Mouse (Mus musculus) kidney, postnatal 0 days (tissue): ENCODE data around the gene Prpf40b. TPM values are rescaled to one million over a fixed set of nuclear protein-coding genes. Genes with fewer than 3 reads are reported as not detected.
"Not testable (repeated sequence)": the region's sequence is repeated elsewhere in the genome, so short reads cannot be mapped to it uniquely, and the experiment has no call there.

Experiments used
- ATAC-seq: fragments of 200-750 bp; cut with Nextera tagmentation; replicated peaks from 2 replicates; pipeline ENCODE4 v1.8.0; 2017; ENCODE audit warnings: low read depth, moderate number of reproducible peaks, moderate TSS enrichment, moderate library complexity; ENCODE audit not compliant: low FRiP score
- DNase-seq: peaks from one replicate; pipeline ENCODE4 v3.0.0-alpha.2; 2016; ENCODE audit warnings: low spot score
- H3K27ac ChIP-seq: fragments of 300-500 bp; sonication (generic); 2 replicates; pipeline ENCODE4 v1.5.1; 2014; ENCODE audit warnings: mild to moderate bottlenecking
- H3K27me3 ChIP-seq: fragments of 300-500 bp; sonication (generic); 2 replicates; pipeline ENCODE4 v1.6.1; 2014; ENCODE audit warnings: low read length, mixed read lengths; ENCODE audit not compliant: insufficient read depth
- H3K36me3 ChIP-seq: fragments of 300-500 bp; sonication (generic); 2 replicates; pipeline ENCODE4 v1.6.1; 2014; ENCODE audit warnings: low read length, mixed read lengths; ENCODE audit not compliant: insufficient read depth
- H3K4me1 ChIP-seq: fragments of 300-500 bp; sonication (generic); replicated peaks from 2 replicates; pipeline ENCODE4 v1.6.1; 2014; ENCODE audit warnings: antibody characterized with exemption, low read length, mixed read lengths; ENCODE audit not compliant: insufficient read depth
- H3K4me2 ChIP-seq: fragments of 300-500 bp; sonication (generic); 2 replicates; pipeline ENCODE4 v1.6.1; 2014; ENCODE audit warnings: mild to moderate bottlenecking, low read length, moderate library complexity, mixed read lengths
- H3K4me3 ChIP-seq: fragments of 300-500 bp; sonication (generic); replicated peaks from 2 replicates; pipeline ENCODE4 v1.5.1; 2014; ENCODE audit warnings: low read depth, low read length
- H3K9ac ChIP-seq: fragments of 300-500 bp; sonication (generic); 2 replicates; pipeline ENCODE4 v1.6.1; 2014; ENCODE audit warnings: low read depth, low read length
- H3K9me3 ChIP-seq: fragments of 300-500 bp; sonication (generic); replicated peaks from 2 replicates; pipeline ENCODE4 v1.6.1; 2016; ENCODE audit warnings: low read length, inconsistent platforms, mixed read lengths
- CTCF ChIP-seq: IDR thresholded peaks from 2 replicates; pipeline ENCODE4 v1.5.1; 2016; ENCODE audit warnings: antibody characterized with exemption, low read depth, mild to moderate bottlenecking, moderate library complexity
- WGBS: fragments of 180-500 bp; shearing (Covaris S2); extraction: QIAGEN DNeasy Blood & Tissue Kit; methylation state at CpG from one replicate; pipeline ENCODE4 v1.1.7; 2014; 5-methylcytosine and 5-hydroxymethylcytosine counted together
- polyA plus RNA-seq: library from polyadenylated mRNA; unstranded; fragments of >200 nt; fragmentation: Nextera tagmentation; extraction: Ambion mirVana; gene quantifications from 2 replicates; pipeline ENCODE4 v1.2.1, GENCODE M21; 2015

Prpf40b gene
- polyA plus RNA-seq, 1 experiment from 2014 or later: 38.3 TPM

- peak; percentile 27; the same call in 1 of the 2 replicates for TF ChIP-seq CTCF
- peak; percentile 65 for ATAC-seq
- Histone ChIP-seq H3K4me2 (peak overlapping the region; percentile 77), H3K36me3 (peaks cover 17% of the 10 kb centered on the region; the same call in 1 of the 2 replicates), H3K27ac (peak overlapping the region; percentile 98), H3K4me3 (peak overlapping the region; percentile 63), H3K4me1 (peaks cover 7% of the 10 kb centered on the region; the same call in 1 of the 2 replicates), H3K9ac (peak overlapping the region; percentile 67), H3K27me3 (no peaks in the 10 kb centered on the region), H3K9me3 (no peaks in the 10 kb centered on the region)
- peak; percentile 96 for DNase-seq
- WGBS: under 1% methylated on average over 21 of the region's 22 CpGs
Measured at GRCm38 (mm10) chr15:99252381-99253174, 42.3 kb upstream of the Prpf40b start.

- Histone ChIP-seq H3K27ac (peak overlapping the region; percentile 98; the same call in 1 of the 2 replicates), H3K4me2 (peak overlapping the region; percentile 77), H3K36me3 (peaks cover 11% of the 10 kb centered on the region; the same call in 1 of the 2 replicates)
- H3K4me3 ChIP-seq, DNase-seq, H3K4me1 ChIP-seq, H3K9ac ChIP-seq, ATAC-seq, H3K9me3 ChIP-seq, H3K27me3 ChIP-seq: not testable (repeated sequence)
- 78% methylated on average over 1 of the region's 2 CpGs for WGBS
Measured at GRCm38 (mm10) chr15:99253175-99253479, 41.8 kb upstream of the Prpf40b start.

GRCm38 (mm10) chr15:99253772-99254171, 41.1 kb upstream of the Prpf40b start:
- Histone ChIP-seq H3K9ac (no peak overlapping the region), H3K36me3 (0 out of 2 replicates have a peak, but pooled peaks cover 9% of the 10 kb centered on the region), H3K9me3 (no peaks in the 10 kb centered on the region), H3K27ac (0 out of 2 replicates have a peak overlapping the region, but pooled peaks have one; percentile 32), H3K4me3 (no peak overlapping the region), H3K4me2 (no peak overlapping the region), H3K27me3 (no peaks in the 10 kb centered on the region), H3K4me1 (peaks cover 7% of the 10 kb centered on the region; the same call in 1 of the 2 replicates)
- ATAC-seq (no peak), DNase-seq (no peak)
- TF ChIP-seq CTCF: no peak
- WGBS: 64% methylated on average over 6 of the region's 6 CpGs

- Histone ChIP-seq H3K4me1 (peaks cover 7% of the 10 kb centered on the region; the same call in 1 of the 2 replicates), H3K9ac (no peak overlapping the region), H3K27me3 (no peaks in the 10 kb centered on the region), H3K4me2 (no peak overlapping the region), H3K4me3 (no peak overlapping the region), H3K36me3 (0 out of 2 replicates have a peak, but pooled peaks cover under 1% of the 10 kb centered on the region), H3K27ac (no peak overlapping the region), H3K9me3 (no peaks in the 10 kb centered on the region)
- TF ChIP-seq CTCF: no peak
- ATAC-seq (no peak), DNase-seq (no peak)
- WGBS: 72% methylated on average over 2 of the region's 2 CpGs
Measured at GRCm38 (mm10) chr15:99254477-99255005, 40.3 kb upstream of the Prpf40b start.

- Histone ChIP-seq H3K4me3 (no peak overlapping the region), H3K27ac (no peak overlapping the region), H3K27me3 (no peaks in the 10 kb centered on the region), H3K9me3 (no peaks in the 10 kb centered on the region), H3K4me1 (peaks cover 7% of the 10 kb centered on the region; the same call in 1 of the 2 replicates), H3K9ac (no peak overlapping the region), H3K36me3 (no peaks in the 10 kb centered on the region), H3K4me2 (no peak overlapping the region)
- no peak for TF ChIP-seq CTCF
- DNase-seq (no peak), ATAC-seq (no peak)
- WGBS: 88% methylated on average over 6 of the region's 6 CpGs
Measured at GRCm38 (mm10) chr15:99255241-99255749, 39.6 kb upstream of the Prpf40b start.

DNA sequence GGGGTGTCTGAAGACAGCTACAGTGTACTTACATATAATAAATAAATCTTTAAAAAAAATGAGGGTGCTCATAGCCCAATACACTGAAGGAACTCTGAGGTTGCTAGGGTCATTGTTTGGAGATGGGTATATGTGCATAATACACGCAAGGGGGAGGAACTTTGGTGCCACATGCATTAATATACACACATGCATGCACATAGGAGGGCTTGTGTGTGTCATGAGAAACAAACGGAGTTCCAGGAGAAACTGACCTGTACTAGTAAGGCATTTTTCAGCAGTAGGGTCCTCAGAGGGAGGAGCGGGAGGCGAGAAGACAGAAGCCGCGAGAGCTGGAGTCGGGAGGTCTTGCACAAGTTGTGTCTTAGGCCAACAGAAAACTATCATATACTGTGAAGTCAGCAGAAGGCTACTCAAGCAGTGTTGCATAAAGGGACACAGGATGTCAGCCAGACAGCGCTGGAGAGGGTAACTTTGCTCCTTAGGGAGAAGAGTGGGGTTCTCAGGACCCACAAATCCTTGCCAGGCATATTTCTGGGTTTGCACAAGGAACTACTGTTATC, 35.6 kb upstream of the Prpf40b start:
- Histone ChIP-seq H3K36me3 (no peaks in the 10 kb centered on the region), H3K9me3 (no peaks in the 10 kb centered on the region), H3K4me1 (no peaks in the 10 kb centered on the region; the same call in 1 of the 2 replicates), H3K4me3 (no peak overlapping the region), H3K4me2 (peak overlapping the region; percentile 50), H3K27ac (peak overlapping the region; percentile 50; the same call in 1 of the 2 replicates), H3K9ac (no peak overlapping the region), H3K27me3 (no peaks in the 10 kb centered on the region)
- DNase-seq: no peak
- peak; percentile 35; the same call in 1 of the 2 replicates for ATAC-seq
- WGBS: 56% methylated on average over 8 of the region's 8 CpGs
- no peak for TF ChIP-seq CTCF
